ENCODE assay signal across 8 mouse cellular contexts in genomic region chr1:121327344-121328192, GRCm38 (mm10). TPM values are rescaled to one million over a fixed set of nuclear protein-coding genes. Genes with fewer than 3 reads are reported as not detected.
DNase-seq lines count a peak whose midpoint lies in the region; ATAC-seq and TF ChIP-seq lines count a peak whose summit lies in the region.

No protein-coding gene starts in this region.

- H3K4me2 ChIP-seq in embryonic facial prominence, embryonic 14.5 days (ENCODE audit: low read depth, low read length): peak overlapping the region; percentile 75
- H3K4me2 ChIP-seq in limb, embryonic 14.5 days (replicated peaks; ENCODE audit: low read depth, low read length, severe bottlenecking): peak overlapping the region; percentile 66
- H3K4me2 ChIP-seq in midbrain, postnatal 0 days (ENCODE audit: low read depth, low read length, poor library complexity, severe bottlenecking): peak overlapping the region; percentile 80

- peak overlapping the region; percentile 87 for H3K27ac ChIP-seq in embryonic facial prominence, embryonic 14.5 days (replicated peaks; ENCODE audit: low read depth, low read length)
- peak overlapping the region; percentile 79 for H3K27ac ChIP-seq in limb, embryonic 14.5 days (replicated peaks; ENCODE audit: low read depth, low read length)
- H3K27ac ChIP-seq in midbrain, postnatal 0 days (ENCODE audit: low read depth, low read length): peak overlapping the region; percentile 78

- H3K4me1 ChIP-seq in embryonic facial prominence, embryonic 14.5 days (ENCODE audit: control insufficient read depth, insufficient read depth, low read length): peaks cover 26% of the 10 kb centered on the region
- H3K4me1 ChIP-seq in limb, embryonic 14.5 days (ENCODE audit: control insufficient read depth, insufficient read depth, low read length): peaks cover 10% of the 10 kb centered on the region
- H3K4me1 ChIP-seq in midbrain, postnatal 0 days (ENCODE audit: insufficient read depth, low read length): no peaks in the 10 kb centered on the region; the same call in 1 of the 2 replicates

- TF ChIP-seq CTCF in midbrain, postnatal 0 days (IDR thresholded peaks at IDR 0.05): peak; percentile 67

- no peaks in the 10 kb centered on the region for H3K9me3 ChIP-seq in embryonic facial prominence, embryonic 14.5 days (ENCODE audit: control insufficient read depth, low read length)
- H3K9me3 ChIP-seq in limb, embryonic 14.5 days (ENCODE audit: control insufficient read depth, low read length): no peaks in the 10 kb centered on the region
- H3K9me3 ChIP-seq in midbrain, postnatal 0 days (ENCODE audit: low read length): no peaks in the 10 kb centered on the region

- peak; percentile 98 for ATAC-seq in embryonic facial prominence, embryonic 14.5 days (ENCODE audit: low read depth)
- peak; percentile 99 for ATAC-seq in limb, embryonic 14.5 days (ENCODE audit: low FRiP score, low read depth)
- peak; percentile 99 for ATAC-seq in midbrain, postnatal 0 days (ENCODE audit: low FRiP score)

- no peaks in the 10 kb centered on the region for H3K27me3 ChIP-seq in embryonic facial prominence, embryonic 14.5 days (replicated peaks; ENCODE audit: control insufficient read depth, insufficient read depth, low read length)
- H3K27me3 ChIP-seq in limb, embryonic 14.5 days (ENCODE audit: control insufficient read depth, insufficient read depth, low read length): no peaks in the 10 kb centered on the region
- H3K27me3 ChIP-seq in midbrain, postnatal 0 days (ENCODE audit: insufficient read depth, low read length): no peaks in the 10 kb centered on the region

- peak overlapping the region; percentile 79 for H3K9ac ChIP-seq in embryonic facial prominence, embryonic 14.5 days (ENCODE audit: low read depth, low read length)
- H3K9ac ChIP-seq in limb, embryonic 14.5 days (ENCODE audit: low read depth, low read length, severe bottlenecking): peak overlapping the region; percentile 77
- peak overlapping the region; percentile 86 for H3K9ac ChIP-seq in midbrain, postnatal 0 days (replicated peaks; ENCODE audit: low read length, poor library complexity, severe bottlenecking)

- TF ChIP-seq POLR2A in limb, embryonic 14.5 days (IDR thresholded peaks at IDR 0.05; ENCODE audit: borderline replicate concordance, extremely low read depth, insufficient read depth, insufficient read length): peak; percentile 85; the same call in 1 of the 2 replicates

- H3K36me3 ChIP-seq in embryonic facial prominence, embryonic 14.5 days (ENCODE audit: control insufficient read depth, insufficient read depth, low read length): no peaks in the 10 kb centered on the region
- H3K36me3 ChIP-seq in limb, embryonic 14.5 days (ENCODE audit: control insufficient read depth, insufficient read depth, low read length): no peaks in the 10 kb centered on the region
- no peaks in the 10 kb centered on the region for H3K36me3 ChIP-seq in midbrain, postnatal 0 days (ENCODE audit: insufficient read depth, low read length)

- DNase-seq in 3T3-L1 (ENCODE audit: low read depth, low spot score): peak; percentile 94
- peak; percentile 83 to 90 for DNase-seq in adrenal gland, postnatal 4 days (ENCODE audit: low spot score in 2 of 2)
- DNase-seq in embryonic facial prominence, embryonic 14.5 days (ENCODE audit: low spot score): peak; percentile 96
- DNase-seq in heart, adult 8-10 months (ENCODE audit: low spot score): peak; percentile 92
- peak; percentile 93 for DNase-seq in kidney, adult 9 months
- DNase-seq in limb, embryonic 14.5 days (ENCODE audit: low spot score): peak; percentile 90
- DNase-seq in midbrain, postnatal 0 days (ENCODE audit: low spot score): peak; percentile 96
- peak; percentile 82 to 88 for DNase-seq in spleen, postnatal 14 days (ENCODE audit: low spot score in 2 of 2)

- H3K4me3 ChIP-seq in embryonic facial prominence, embryonic 14.5 days (ENCODE audit: low read depth, low read length): peak overlapping the region; percentile 77
- H3K4me3 ChIP-seq in limb, embryonic 14.5 days (replicated peaks; ENCODE audit: low read length): peak overlapping the region; percentile 80
- peak overlapping the region; percentile 80 for H3K4me3 ChIP-seq in midbrain, postnatal 0 days (ENCODE audit: low read depth, low read length)

- under 1% methylated on average over 44 of the region's 55 CpGs for WGBS in embryonic facial prominence, embryonic 14.5 days
- WGBS in limb, embryonic 14.5 days: under 1% methylated on average over 55 of the region's 55 CpGs
- WGBS in midbrain, postnatal 0 days: under 1% methylated on average over 55 of the region's 55 CpGs

RNA-seq across cellular contexts. Expression of gene Insig2, which starts 4.8 kb away (rescaled TPM):
- 10 to 100 TPM; 48.6 TPM for total RNA-seq in adrenal gland, postnatal 4 days (2021)
- polyA plus RNA-seq in embryonic facial prominence, embryonic 14.5 days (2014; fragmentation: Nextera tagmentation; extraction: Ambion mirVana): 26.6 and 31.8 TPM in 2 replicates
- 10 to 100 TPM; 54.8 to 70.6 (median 64.6) TPM for total RNA-seq in heart, adult 8-10 months (2022)
- 27.3 and 36.7 TPM in 2 replicates for polyA plus RNA-seq in limb, embryonic 14.5 days (2012; rRNA removed)
- polyA plus RNA-seq in limb, embryonic 14.5 days (2014; fragmentation: Nextera tagmentation; extraction: Ambion mirVana): 22.6 and 25.5 TPM in 2 replicates
- 22.9 and 24.3 TPM in 2 replicates for total RNA-seq in midbrain, postnatal 0 days (2014; rRNA removed)
- 35.7 and 44.9 TPM in 2 replicates for polyA plus RNA-seq in midbrain, postnatal 0 days (2015; fragmentation: Nextera tagmentation; extraction: Ambion mirVana)

Comparison
In these comparisons a context has a peak if more than half of its experiments do, and no peak if none do; other contexts are left out.
1. Peak in every context shown above with its lines: DNase-seq, ATAC-seq, H3K4me3 ChIP-seq and H3K27ac ChIP-seq.